ENCODE assay signal across 9 mouse cellular contexts in the genomic region with DNA sequence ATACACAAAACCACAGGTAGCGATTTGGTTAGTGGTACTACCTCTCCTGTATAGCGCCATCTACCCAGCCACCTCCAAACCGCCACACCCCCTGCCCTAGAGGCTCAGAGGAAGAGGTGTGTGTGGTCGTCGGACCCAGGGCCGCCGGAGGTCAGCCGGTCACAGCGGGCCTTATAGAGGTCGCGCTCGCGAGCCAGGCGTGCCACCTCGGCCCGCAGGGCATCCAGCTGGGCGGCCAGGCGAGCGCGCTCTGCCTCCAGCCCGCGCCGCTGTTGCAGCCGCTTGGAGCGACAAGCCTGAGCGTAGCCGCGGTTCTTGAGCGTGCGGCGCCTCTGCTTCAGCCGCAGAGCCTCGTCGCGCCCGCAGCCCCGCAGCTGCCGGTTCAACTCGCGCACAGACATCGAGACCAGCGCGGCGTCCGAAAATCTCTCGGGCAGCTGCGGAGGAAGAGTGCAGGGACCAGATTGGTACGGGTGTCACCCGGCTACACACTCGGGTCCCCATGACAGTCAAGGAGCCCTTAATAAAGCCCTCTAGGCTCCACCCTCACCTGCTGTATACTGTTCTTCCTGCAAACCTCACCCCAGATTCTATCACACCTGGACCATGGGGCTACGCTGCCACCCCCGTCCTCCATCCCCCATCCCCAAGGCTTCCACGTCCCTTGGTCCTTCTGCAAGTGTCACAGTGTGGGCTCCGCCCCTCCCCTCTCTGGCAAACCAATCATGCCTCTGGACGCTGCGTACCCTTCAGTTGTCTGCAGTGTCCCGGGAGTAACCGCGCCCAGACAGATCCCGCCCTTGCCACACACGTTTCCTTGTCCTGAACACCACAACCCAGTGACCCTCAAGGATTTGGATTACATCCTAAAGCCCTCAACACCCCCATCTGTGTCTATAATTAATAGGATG. TPM values are rescaled to one million over a fixed set of nuclear protein-coding genes. Genes with fewer than 3 reads are reported as not detected.
DNase-seq lines count a peak whose midpoint lies in the region; ATAC-seq and TF ChIP-seq lines count a peak whose summit lies in the region.
"Had no signal": no experiment of that assay in that cellular context is flagged by ENCODE, and none has a peak within 500 bp of the region (broad histone marks: within the 10 kb centered on the region; RNA-seq: fewer than 3 reads in every experiment).

No protein-coding gene starts in this region.

- peak; percentile 39 to 53 for DNase-seq in left cerebral cortex, postnatal 14 days (ENCODE audit: low spot score in 2 of 2)
- DNase-seq in left cerebral cortex, postnatal 10 days (ENCODE audit: extremely low spot score in 1 of 2, low spot score in 2 of 2): no peak
- DNase-seq in kidney, postnatal 0 days (ENCODE audit: low spot score): no peak
- peak; percentile 48 for DNase-seq in mesoderm, embryonic 11.5 days (ENCODE audit: low read depth, low spot score)

- peaks cover 15% of the 10 kb centered on the region for H3K27me3 ChIP-seq in forebrain, embryonic 13.5 days
- H3K27me3 ChIP-seq in kidney, postnatal 0 days (ENCODE audit: insufficient read depth, low read length): peaks cover 20% of the 10 kb centered on the region
- H3K27me3 ChIP-seq in stomach, embryonic 16.5 days (ENCODE audit: control insufficient read depth, insufficient read depth, low read length): peaks cover 19% of the 10 kb centered on the region

- H3K9me3 ChIP-seq in forebrain, embryonic 13.5 days (replicated peaks): no peaks in the 10 kb centered on the region
- H3K9me3 ChIP-seq in kidney, postnatal 0 days (replicated peaks; ENCODE audit: low read length): no peaks in the 10 kb centered on the region
- H3K9me3 ChIP-seq in stomach, embryonic 16.5 days (replicated peaks; ENCODE audit: control insufficient read depth, low read length): no peaks in the 10 kb centered on the region

- intact Hi-C loops in left cerebral cortex, postnatal 14 days (cut with DNase I): no loop called here
- intact Hi-C loops in left cerebral cortex, postnatal 10 days (cut with DNase I): no loop called here

- no peak overlapping the region for H3K27ac ChIP-seq in brown adipose tissue, adult 24 weeks (replicated peaks; ENCODE audit: low read depth, low read length)
- peak overlapping the region; percentile 57; the same call in 1 of the 2 replicates for H3K27ac ChIP-seq in forebrain, embryonic 13.5 days
- no peak overlapping the region for H3K27ac ChIP-seq in kidney, postnatal 0 days
- H3K27ac ChIP-seq in stomach, embryonic 16.5 days (ENCODE audit: low read length): no peak overlapping the region

- H3K9ac ChIP-seq in forebrain, embryonic 13.5 days: peak overlapping the region; percentile 66
- peak overlapping the region; percentile 23 for H3K9ac ChIP-seq in kidney, postnatal 0 days (ENCODE audit: low read depth, low read length)
- H3K9ac ChIP-seq in stomach, embryonic 16.5 days (ENCODE audit: low read length): peak overlapping the region; percentile 65

- TF ChIP-seq CTCF in kidney, postnatal 0 days (IDR thresholded peaks at IDR 0.05; ENCODE audit: low read depth): peak; percentile 29; the same call in 1 of the 2 replicates

- ATAC-seq in forebrain, embryonic 13.5 days: peak; percentile 80
- ATAC-seq in kidney, postnatal 0 days (replicated peaks; ENCODE audit: low FRiP score, low read depth): peak; percentile 45; the same call in 1 of the 2 replicates
- peak; percentile 44 for ATAC-seq in stomach, embryonic 16.5 days (ENCODE audit: insufficient read depth, low FRiP score)
- ATAC-seq in monocyte, adult 5-6 weeks (replicated peaks; ENCODE audit: insufficient number of reproducible peaks, low FRiP score, low TSS enrichment, poor library complexity, severe bottlenecking): no peak

- H3K36me3 ChIP-seq in forebrain, embryonic 13.5 days (ENCODE audit: poor library complexity, severe bottlenecking): no peaks in the 10 kb centered on the region
- H3K36me3 ChIP-seq in kidney, postnatal 0 days (ENCODE audit: insufficient read depth, low read length): no peaks in the 10 kb centered on the region
- no peaks in the 10 kb centered on the region for H3K36me3 ChIP-seq in stomach, embryonic 16.5 days (ENCODE audit: control insufficient read depth, insufficient read depth, low read length)

- whole genome bisulfite sequencing in forebrain, embryonic 13.5 days: under 1% methylated on average over 61 of the region's 61 CpGs
- under 1% methylated on average over 60 of the region's 61 CpGs for WGBS in kidney, postnatal 0 days
- under 1% methylated on average over 61 of the region's 61 CpGs for WGBS in stomach, embryonic 16.5 days

- no peaks in the 10 kb centered on the region for H3K4me1 ChIP-seq in brown adipose tissue, adult 24 weeks (ENCODE audit: control insufficient read depth, insufficient read depth, insufficient read length, low read length)
- H3K4me1 ChIP-seq in forebrain, embryonic 13.5 days: peaks cover 10% of the 10 kb centered on the region; the same call in 1 of the 2 replicates
- no peaks in the 10 kb centered on the region for H3K4me1 ChIP-seq in kidney, postnatal 0 days (replicated peaks; ENCODE audit: insufficient read depth, low read length)
- no peaks in the 10 kb centered on the region for H3K4me1 ChIP-seq in stomach, embryonic 16.5 days (ENCODE audit: control insufficient read depth, insufficient read depth, low read length)

- peak overlapping the region; percentile 36 for H3K4me3 ChIP-seq in brown adipose tissue, adult 24 weeks (ENCODE audit: insufficient read depth, low read depth, low read length)
- H3K4me3 ChIP-seq in forebrain, embryonic 13.5 days: peak overlapping the region; percentile 53
- H3K4me3 ChIP-seq in kidney, postnatal 0 days (replicated peaks; ENCODE audit: low read depth, low read length): peak overlapping the region; percentile 39
- peak overlapping the region; percentile 52 for H3K4me3 ChIP-seq in stomach, embryonic 16.5 days (replicated peaks; ENCODE audit: low read length)

- peak overlapping the region; percentile 91 for H3K4me2 ChIP-seq in forebrain, embryonic 13.5 days
- peak overlapping the region; percentile 76 for H3K4me2 ChIP-seq in kidney, postnatal 0 days (ENCODE audit: low read length)
- H3K4me2 ChIP-seq in stomach, embryonic 16.5 days (ENCODE audit: low read depth, low read length): peak overlapping the region; percentile 89

RNA-seq across cellular contexts. Expression of a gene that starts 4.1 kb away (rescaled TPM):
- total RNA-seq in left cerebral cortex, postnatal 14 days (2021): under 1 TPM; 0.33 to 0.61 TPM
- under 1 TPM; 0.18 to 0.49 TPM for total RNA-seq in left cerebral cortex, postnatal 10 days (2021)
- not detected in 2 replicates for polyA plus RNA-seq in brown adipose tissue, adult 24 weeks (2012; ENCODE audit: insufficient read depth, insufficient read length, missing spikeins)
- polyA plus RNA-seq in forebrain, embryonic 13.5 days (2015; fragmentation: Nextera tagmentation; extraction: Ambion mirVana): not detected in 2 replicates
- not detected in 2 replicates for polyA plus RNA-seq in kidney, postnatal 0 days (2015; fragmentation: Nextera tagmentation; extraction: Ambion mirVana)
- not detected in 2 replicates for polyA plus RNA-seq in stomach, embryonic 16.5 days (2015; fragmentation: Nextera tagmentation; extraction: Ambion mirVana)
- not detected in 3 replicates for total RNA-seq in monocyte, adult 5-6 weeks (2017)
- total RNA-seq: neutrophil, adult 5-6 weeks had no signal

RNA-seq across cellular contexts. Expression of a gene that starts 10.5 kb away (rescaled TPM):
- 100 to 1,000 TPM; 184 to 205 TPM for total RNA-seq in left cerebral cortex, postnatal 14 days (2021)
- 100 to 1,000 TPM; 176 to 200 TPM for total RNA-seq in left cerebral cortex, postnatal 10 days (2021)
- not detected in 2 replicates for polyA plus RNA-seq in brown adipose tissue, adult 24 weeks (2012; ENCODE audit: insufficient read depth, insufficient read length, missing spikeins)
- 1.5 and 2.0 TPM in 2 replicates for polyA plus RNA-seq in forebrain, embryonic 13.5 days (2015; fragmentation: Nextera tagmentation; extraction: Ambion mirVana)
- 0.19 and 0.28 TPM in 2 replicates for polyA plus RNA-seq in kidney, postnatal 0 days (2015; fragmentation: Nextera tagmentation; extraction: Ambion mirVana)
- polyA plus RNA-seq in stomach, embryonic 16.5 days (2015; fragmentation: Nextera tagmentation; extraction: Ambion mirVana): 0.25 and 0.31 TPM in 2 replicates
- not detected in 3 replicates for total RNA-seq in monocyte, adult 5-6 weeks (2017)
- total RNA-seq: neutrophil, adult 5-6 weeks had no signal

RNA-seq across cellular contexts. Expression of a gene that starts 19.4 kb away (rescaled TPM):
- total RNA-seq in left cerebral cortex, postnatal 14 days (2021): 10 to 100 TPM; 18.6 to 19.5 TPM
- total RNA-seq in left cerebral cortex, postnatal 10 days (2021): 10 to 100 TPM; 13.3 to 15.5 TPM
- polyA plus RNA-seq in brown adipose tissue, adult 24 weeks (2012; ENCODE audit: insufficient read depth, insufficient read length, missing spikeins): 5.0 and 10.3 TPM in 2 replicates
- 17.9 and 18.1 TPM in 2 replicates for polyA plus RNA-seq in forebrain, embryonic 13.5 days (2015; fragmentation: Nextera tagmentation; extraction: Ambion mirVana)
- polyA plus RNA-seq in kidney, postnatal 0 days (2015; fragmentation: Nextera tagmentation; extraction: Ambion mirVana): 38.2 and 42.2 TPM in 2 replicates
- polyA plus RNA-seq in stomach, embryonic 16.5 days (2015; fragmentation: Nextera tagmentation; extraction: Ambion mirVana): 50.1 and 54.5 TPM in 2 replicates
- total RNA-seq in monocyte, adult 5-6 weeks (2017): 17.3 to 21.1 TPM (median 18.2 TPM) in 3 replicates

RNA-seq across cellular contexts. Expression of a gene that starts 30.3 kb away (rescaled TPM):
- total RNA-seq in left cerebral cortex, postnatal 14 days (2021): 10 to 100 TPM; 53.5 to 70.2 TPM
- total RNA-seq in left cerebral cortex, postnatal 10 days (2021): 100 to 1,000 TPM; 105 to 109 TPM
- 0.48 and 0.54 TPM in 2 replicates for polyA plus RNA-seq in brown adipose tissue, adult 24 weeks (2012; ENCODE audit: insufficient read depth, insufficient read length, missing spikeins)
- polyA plus RNA-seq in forebrain, embryonic 13.5 days (2015; fragmentation: Nextera tagmentation; extraction: Ambion mirVana): 21.7 and 23.3 TPM in 2 replicates
- 0.96 and 0.98 TPM in 2 replicates for polyA plus RNA-seq in kidney, postnatal 0 days (2015; fragmentation: Nextera tagmentation; extraction: Ambion mirVana)
- 1.8 and 1.9 TPM in 2 replicates for polyA plus RNA-seq in stomach, embryonic 16.5 days (2015; fragmentation: Nextera tagmentation; extraction: Ambion mirVana)
- total RNA-seq in monocyte, adult 5-6 weeks (2017): not detected in 3 replicates
- total RNA-seq: neutrophil, adult 5-6 weeks had no signal

RNA-seq across cellular contexts. Expression of a gene that starts 39.1 kb away (rescaled TPM):
- total RNA-seq in left cerebral cortex, postnatal 14 days (2021): 10 to 100 TPM; 75.3 to 78.4 TPM
- 10 to 100 TPM; 66.1 to 68.0 TPM for total RNA-seq in left cerebral cortex, postnatal 10 days (2021)
- polyA plus RNA-seq in brown adipose tissue, adult 24 weeks (2012; ENCODE audit: insufficient read depth, insufficient read length, missing spikeins): 45.4 and 56.7 TPM in 2 replicates
- 108 and 115 TPM in 2 replicates for polyA plus RNA-seq in forebrain, embryonic 13.5 days (2015; fragmentation: Nextera tagmentation; extraction: Ambion mirVana)
- 109 and 116 TPM in 2 replicates for polyA plus RNA-seq in kidney, postnatal 0 days (2015; fragmentation: Nextera tagmentation; extraction: Ambion mirVana)
- polyA plus RNA-seq in stomach, embryonic 16.5 days (2015; fragmentation: Nextera tagmentation; extraction: Ambion mirVana): 76.7 and 77.6 TPM in 2 replicates
- total RNA-seq in monocyte, adult 5-6 weeks (2017): 70.5 to 154 TPM (median 91.7 TPM) in 3 replicates

Comparison
In these comparisons a context has a peak if more than half of its experiments do, and no peak if none do; other contexts are left out.
1. DNase-seq: peak in left cerebral cortex, postnatal 14 days (2 of 2) and mesoderm, embryonic 11.5 days (single experiment); none in left cerebral cortex, postnatal 10 days (0 of 2) and kidney, postnatal 0 days (single experiment).
2. Peak in every context shown above with its lines, with median percentiles within 50 percentile points of each other: H3K4me3 ChIP-seq, H3K4me2 ChIP-seq and H3K9ac ChIP-seq.